Mouse (Mus musculus): Measurements from ENCODE around the gene Rbm47.

GRCm38 (mm10) chr5:66042651-66043340 lies 130.1 kb downstream of the Rbm47 start:
- no peak for TF ChIP-seq CTCF (conservative IDR thresholded peaks at IDR 0.05; ENCODE audit: insufficient read depth, insufficient read length, low read depth, low read length)
- TF ChIP-seq POLR2A (IDR thresholded peaks at IDR 0.05; ENCODE audit: low read depth, low read length) = no peak

Data from kidney, adult 2 months (tissue).